ENCODE assay signal across 14 mouse cellular contexts in the genomic region with DNA sequence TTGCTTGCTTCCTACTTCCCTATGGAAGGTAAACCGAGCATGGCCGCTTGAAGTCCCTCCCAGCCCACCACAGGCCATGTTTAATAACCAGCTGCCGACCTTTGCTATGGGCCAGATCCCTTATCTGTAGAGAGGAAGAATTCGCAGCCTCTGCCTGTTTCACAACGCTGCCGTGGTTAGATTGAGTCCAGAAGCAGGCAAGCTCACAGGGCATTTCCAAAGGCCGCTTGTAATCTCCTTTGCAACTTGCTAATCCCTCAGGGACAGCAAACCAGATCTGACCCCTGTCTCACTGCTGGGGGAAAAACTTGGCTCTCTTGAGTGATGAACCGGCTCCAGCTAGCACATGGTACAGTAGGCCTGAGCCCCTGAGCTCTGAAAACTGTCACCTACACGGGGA. TPM values are rescaled to one million over a fixed set of nuclear protein-coding genes. Genes with fewer than 3 reads are reported as not detected.
DNase-seq lines count a peak whose midpoint lies in the region; ATAC-seq lines count a peak whose summit lies in the region.
"Had no signal": no experiment of that assay in that cellular context is flagged by ENCODE, and none has a peak within 500 bp of the region (broad histone marks: within the 10 kb centered on the region; RNA-seq: fewer than 3 reads in every experiment).

No protein-coding gene starts in this region.

- H3K27me3 ChIP-seq in kidney, embryonic 16.5 days (ENCODE audit: insufficient read depth, low read length), result no peaks in the 10 kb centered on the region
- H3K27me3 ChIP-seq in heart, embryonic 16.5 days (ENCODE audit: control insufficient read depth, insufficient read depth, low read length), result no peaks in the 10 kb centered on the region
- H3K27me3 ChIP-seq: embryonic facial prominence, embryonic 13.5 days had no signal

- WGBS in kidney, embryonic 16.5 days, result 44% methylated on average over 9 of the region's 9 CpGs
- 24% methylated on average over 9 of the region's 9 CpGs for WGBS in heart, embryonic 16.5 days

- H3K4me3 ChIP-seq in kidney, embryonic 16.5 days (ENCODE audit: low read length), result no peak overlapping the region
- no peak overlapping the region for H3K4me3 ChIP-seq in heart, embryonic 16.5 days (ENCODE audit: low read length)
- H3K4me3 ChIP-seq: embryonic facial prominence, embryonic 13.5 days; hindbrain, embryonic 12.5 days had no signal

- no peak overlapping the region; the same call in 1 of the 2 replicates for H3K9ac ChIP-seq in kidney, embryonic 16.5 days (replicated peaks; ENCODE audit: low read length)
- peak overlapping the region; percentile 13; the same call in 1 of the 2 replicates for H3K9ac ChIP-seq in heart, embryonic 16.5 days (ENCODE audit: low read length)
- H3K9ac ChIP-seq: embryonic facial prominence, embryonic 13.5 days; hindbrain, embryonic 12.5 days had no signal

- H3K9me3 ChIP-seq in kidney, embryonic 16.5 days (ENCODE audit: low read length), result no peaks in the 10 kb centered on the region
- no peaks in the 10 kb centered on the region for H3K9me3 ChIP-seq in heart, embryonic 16.5 days (replicated peaks; ENCODE audit: control insufficient read depth, low read length)
- H3K9me3 ChIP-seq: embryonic facial prominence, embryonic 13.5 days; hindbrain, embryonic 12.5 days had no signal

- no peak for ATAC-seq in kidney, embryonic 16.5 days (ENCODE audit: low FRiP score, low TSS enrichment)
- ATAC-seq in heart, embryonic 16.5 days (replicated peaks; ENCODE audit: extremely low read depth, insufficient read depth, low FRiP score), result no peak
- ATAC-seq in megakaryocyte, adult 5-6 weeks (ENCODE audit: poor library complexity, severe bottlenecking), result peak; percentile 19; the same call in 1 of the 2 replicates
- ATAC-seq: activated CD4-positive, CD25-positive, alpha-beta regulatory T cell, adult 4 months; forebrain, embryonic 16.5 days had no signal

- peaks cover 37% of the 10 kb centered on the region for H3K4me1 ChIP-seq in kidney, embryonic 16.5 days (ENCODE audit: insufficient read depth, low read length)
- H3K4me1 ChIP-seq in heart, embryonic 16.5 days (ENCODE audit: control insufficient read depth, insufficient read depth, low read length), result peaks cover 41% of the 10 kb centered on the region

- no peaks in the 10 kb centered on the region for H3K36me3 ChIP-seq in kidney, embryonic 16.5 days (ENCODE audit: insufficient read depth, low read length)
- H3K36me3 ChIP-seq in heart, embryonic 16.5 days (ENCODE audit: control insufficient read depth, insufficient read depth), result no peaks in the 10 kb centered on the region
- H3K36me3 ChIP-seq: embryonic facial prominence, embryonic 13.5 days; hindbrain, embryonic 12.5 days had no signal

- H3K4me2 ChIP-seq in kidney, embryonic 16.5 days (replicated peaks; ENCODE audit: low read depth, low read length), result no peak overlapping the region
- no peak overlapping the region for H3K4me2 ChIP-seq in heart, embryonic 16.5 days (ENCODE audit: low read depth, low read length)
- H3K4me2 ChIP-seq: embryonic facial prominence, embryonic 13.5 days; hindbrain, embryonic 12.5 days had no signal

- H3K27ac ChIP-seq in kidney, embryonic 16.5 days (ENCODE audit: low read length), result peak overlapping the region; percentile 30; the same call in 1 of the 2 replicates
- peak overlapping the region; percentile 47 for H3K27ac ChIP-seq in heart, embryonic 16.5 days (ENCODE audit: low read length)
- H3K27ac ChIP-seq: embryonic facial prominence, embryonic 13.5 days; hindbrain, embryonic 12.5 days; macrophage had no signal

- no peak for DNase-seq in kidney, postnatal 14 days
- peak; percentile 52 for DNase-seq in adrenal gland, postnatal 10 days
- DNase-seq in layer of hippocampus, postnatal 25 days (ENCODE audit: extremely low spot score in 1 of 2, low spot score in 1 of 2), result no peak
- DNase-seq in lung, postnatal 25 days (ENCODE audit: low spot score), result no peak
- DNase-seq: cerebellum, adult 8-10 months; kidney, postnatal 25 days had no signal

RNA-seq across cellular contexts. Expression of a gene that starts 3.9 kb away (rescaled TPM):
- 91.8 and 103 TPM in 2 replicates for polyA plus RNA-seq in kidney, embryonic 16.5 days (2015; fragmentation: Nextera tagmentation; extraction: Ambion mirVana)
- 1,000 to 10,000 TPM in 1 of 2 experiments, 100 to 1,000 TPM in 1; 506 to 1,242 TPM for total RNA-seq in adrenal gland, postnatal 10 days (2021)
- polyA plus RNA-seq in heart, embryonic 16.5 days (2015; fragmentation: Nextera tagmentation; extraction: Ambion mirVana), result 72.9 and 75.5 TPM in 2 replicates
- 88.7 and 92.9 TPM in 2 replicates for total RNA-seq in megakaryocyte, adult 5-6 weeks (2015)
- 86.3 and 88.2 TPM in 2 replicates for total RNA-seq in megakaryocyte, adult 5-6 weeks (2017)
- total RNA-seq in layer of hippocampus, postnatal 25 days (2021), result 10 to 100 TPM; 34.5 to 41.6 TPM

RNA-seq across cellular contexts. Expression of a gene that starts 52.1 kb away (rescaled TPM):
- polyA plus RNA-seq in kidney, embryonic 16.5 days (2015; fragmentation: Nextera tagmentation; extraction: Ambion mirVana), result 0.34 and 0.51 TPM in 2 replicates
- under 1 TPM; 0.21 to 0.24 TPM for total RNA-seq in adrenal gland, postnatal 10 days (2021)
- 0.27 and 0.30 TPM in 2 replicates for polyA plus RNA-seq in heart, embryonic 16.5 days (2015; fragmentation: Nextera tagmentation; extraction: Ambion mirVana)
- not detected in 2 replicates for total RNA-seq in megakaryocyte, adult 5-6 weeks (2015)
- 0.11 TPM in 1 of 2 replicates, not detected in the other for total RNA-seq in megakaryocyte, adult 5-6 weeks (2017)
- under 1 TPM in 1 of 2 experiments, not detected in 1; 0.37 TPM for total RNA-seq in layer of hippocampus, postnatal 25 days (2021)
- polyA plus RNA-seq: macrophage had no signal

RNA-seq across cellular contexts. Expression of a gene that starts 53.0 kb away (rescaled TPM):
- polyA plus RNA-seq in kidney, embryonic 16.5 days (2015; fragmentation: Nextera tagmentation; extraction: Ambion mirVana), result 1,279 and 1,344 TPM in 2 replicates
- total RNA-seq in adrenal gland, postnatal 10 days (2021), result 1,000 to 10,000 TPM; 1,039 to 1,045 TPM
- 928 and 945 TPM in 2 replicates for polyA plus RNA-seq in heart, embryonic 16.5 days (2015; fragmentation: Nextera tagmentation; extraction: Ambion mirVana)
- 260 and 265 TPM in 2 replicates for total RNA-seq in megakaryocyte, adult 5-6 weeks (2015)
- 355 and 414 TPM in 2 replicates for total RNA-seq in megakaryocyte, adult 5-6 weeks (2017)
- 100 to 1,000 TPM; 775 to 848 TPM for total RNA-seq in layer of hippocampus, postnatal 25 days (2021)

Comparison
In these comparisons a context has a peak if more than half of its experiments do, and no peak if none do; other contexts are left out.
1. RNA of a gene that starts 3.9 kb away (total RNA-seq): 506 to 1,242 TPM in adrenal gland, postnatal 10 days; 86.3 to 92.9 TPM in megakaryocyte, adult 5-6 weeks and 34.5 to 41.6 TPM in layer of hippocampus, postnatal 25 days; every median in the first group is over 4 times any median in the second.